Mouse (Mus musculus) gastrocnemius, adult 8-10 months (tissue): ENCODE measurements around the gene Vti1a. TPM values are rescaled to one million over a fixed set of nuclear protein-coding genes. Genes with fewer than 3 reads are reported as not detected.
A peak's percentile ranks its signal among the peaks of the same experiment; 100 is the strongest.

Experiments
- DNase-seq, 2 experiments: peaks; one replicate each; pipeline ENCODE4 v3.0.0; 2022; ENCODE audit warnings: low spot score in 2 of 2
- total RNA-seq, 4 experiments: library from RNA; stranded (reverse); gene quantifications; 2 replicates each; pipeline ENCODE4 v1.2.4; 2022

The Vti1a gene
- total RNA-seq, result 10 to 100 TPM; 17.6 to 21.8 (median 20.6) TPM

DNA sequence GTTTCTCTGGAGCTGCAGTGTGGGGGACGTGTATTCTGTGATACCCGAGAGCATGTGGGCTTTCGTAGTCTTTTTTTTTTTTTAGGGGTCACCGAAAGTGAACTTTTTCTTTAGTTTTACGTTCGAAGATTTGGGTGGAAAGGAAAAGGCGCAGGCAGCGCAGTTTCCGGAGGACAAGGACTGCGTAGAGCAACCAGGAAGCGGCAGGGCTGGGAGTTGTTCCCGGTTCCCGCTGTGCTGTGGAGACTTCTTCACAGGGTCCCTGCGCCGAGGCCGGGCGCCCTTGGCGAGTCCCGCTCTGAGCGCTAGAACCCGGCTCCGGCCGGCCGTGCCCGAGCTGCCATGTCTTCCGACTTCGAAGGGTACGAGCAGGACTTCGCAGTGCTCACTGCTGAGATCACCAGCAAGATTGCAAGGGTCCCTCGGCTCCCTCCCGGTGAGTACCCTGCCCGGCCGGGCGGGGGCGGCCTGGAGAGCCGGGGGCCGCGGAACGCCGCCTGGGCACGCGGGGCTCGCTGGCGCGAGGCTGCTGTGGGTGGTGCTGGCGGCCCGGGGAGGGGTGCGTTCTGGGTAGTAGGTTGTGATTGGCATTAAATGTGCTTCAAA lies at the start of gene Vti1a:
Gene Vti1a, plus strand, starts transcription at position 187 of the 606 bp plus-strand sequence.
- peak; percentile 62 to 74 for DNase-seq

DNA sequence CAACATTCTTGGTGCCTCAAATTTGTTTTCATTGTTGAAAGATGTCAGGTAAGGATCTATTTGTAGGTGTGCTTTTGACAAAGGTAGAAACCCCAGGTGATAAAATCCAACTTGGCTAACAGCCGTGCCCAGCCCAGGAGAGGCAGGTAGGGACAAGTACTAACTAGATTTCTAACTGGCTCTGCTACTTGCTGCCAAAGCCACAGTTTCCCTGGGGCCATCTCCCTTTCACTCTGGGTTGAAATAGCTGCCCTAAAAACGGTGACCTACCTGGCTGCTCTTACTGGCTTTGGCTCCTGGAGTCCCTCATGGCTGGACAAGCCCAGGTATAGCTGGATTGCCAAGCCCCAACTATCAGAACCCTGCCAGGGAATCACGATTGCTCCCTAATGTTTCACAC lies 49.3 kb upstream of the Vti1a start:
- DNase-seq, result no peak

GRCm38 (mm10) chr19:55268150-55268549 lies 47.9 kb upstream of the Vti1a start:
- DNase-seq, result no peak

DNA sequence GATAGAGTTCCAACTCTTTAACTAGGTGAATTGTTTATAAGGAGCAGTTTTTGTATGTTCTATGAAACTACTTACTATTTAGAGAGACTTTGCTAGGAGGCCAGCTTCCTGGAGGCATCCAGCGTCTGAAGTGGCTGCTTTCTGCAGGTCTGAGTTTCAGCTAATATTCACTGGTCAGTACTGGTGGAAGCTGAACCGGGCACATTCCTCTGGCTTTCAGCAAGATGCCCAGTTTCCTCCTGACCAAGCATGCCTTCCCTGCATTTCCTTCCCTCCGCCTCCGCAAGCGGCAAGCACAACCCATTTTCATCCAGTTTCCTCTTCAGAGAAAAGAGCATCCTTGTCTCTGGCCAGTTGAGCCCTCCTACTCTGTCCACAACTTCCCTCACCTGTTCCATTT lies 47.0 kb upstream of the Vti1a start:
- no peak for DNase-seq

GRCm38 (mm10) chr19:55271448-55271847 lies 44.6 kb upstream of the Vti1a start:
- DNase-seq, result no peak

GRCm38 (mm10) chr19:55273340-55273739 lies 42.8 kb upstream of the Vti1a start:
- no peak for DNase-seq

GRCm38 (mm10) chr19:55276100-55276499 lies 40.0 kb upstream of the Vti1a start:
- DNase-seq, result no peak

GRCm38 (mm10) chr19:55276770-55277169 lies 39.3 kb upstream of the Vti1a start:
- no peak for DNase-seq

DNA sequence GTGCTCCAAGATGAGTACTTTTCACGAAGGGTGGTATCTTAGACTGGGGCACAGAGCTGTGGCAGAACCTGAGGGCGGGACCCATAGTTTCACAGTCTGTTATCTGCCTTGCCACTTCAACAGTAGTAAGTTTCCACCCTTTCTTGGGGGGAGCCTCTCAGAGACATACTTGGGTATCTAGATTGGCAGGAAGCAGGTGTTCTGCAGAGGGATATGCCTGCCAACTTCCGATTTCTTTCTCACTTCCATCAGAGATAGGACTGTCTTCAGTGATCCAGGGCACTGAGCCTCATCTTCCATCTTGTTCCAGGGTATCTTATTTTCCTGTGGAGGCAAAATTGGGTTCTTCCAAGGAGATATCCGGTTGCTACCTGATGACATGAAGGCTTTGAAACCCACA lies 32.0 kb upstream of the Vti1a start:
- DNase-seq, result no peak

DNA sequence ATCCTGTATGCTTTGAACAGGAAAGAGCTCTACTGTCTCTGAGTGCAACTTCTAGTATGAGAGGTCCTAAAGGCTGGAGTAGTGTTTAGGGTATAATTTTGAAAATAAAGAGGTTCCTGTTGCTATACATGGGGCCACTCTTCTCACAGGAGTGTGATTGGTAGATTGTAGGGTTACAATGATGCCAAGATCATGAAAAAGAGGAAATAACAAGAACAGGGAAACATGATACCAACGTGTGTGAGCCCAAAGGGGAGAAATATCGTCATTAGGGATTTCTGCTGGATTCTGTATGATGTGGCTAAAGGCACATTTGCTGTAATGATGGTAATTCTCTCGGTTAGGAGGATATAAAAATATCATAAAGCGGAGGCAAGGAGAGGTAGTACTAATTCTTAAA lies 30.1 kb upstream of the Vti1a start:
- no peak for DNase-seq

GRCm38 (mm10) chr19:55288974-55289373 lies 27.1 kb upstream of the Vti1a start:
- DNase-seq, result no peak

GRCm38 (mm10) chr19:55290621-55291270 lies 25.3 kb upstream of the Vti1a start:
- DNase-seq, result no peak

- no peak for DNase-seq
Measured at GRCm38 (mm10) chr19:55292210-55292850, 23.8 kb upstream of the Vti1a start.

DNA sequence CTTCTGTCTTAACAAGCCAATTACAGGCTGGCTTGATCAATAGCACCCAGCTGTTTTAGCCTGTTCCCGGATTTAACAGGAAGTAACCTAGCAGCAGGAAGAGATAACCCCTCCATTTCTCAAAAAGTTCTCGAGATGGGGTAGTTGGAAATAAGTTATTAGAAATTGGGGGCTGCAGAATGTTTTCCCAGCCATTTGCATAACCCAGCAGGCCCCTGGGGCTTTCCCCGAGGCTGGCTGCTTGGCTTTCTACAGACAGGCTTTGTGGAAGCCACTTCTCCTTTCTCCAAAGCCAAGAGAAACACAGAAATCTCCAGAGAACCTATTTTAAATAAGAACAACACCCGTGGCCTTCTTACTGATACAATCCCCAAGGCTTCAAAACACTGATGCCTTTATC lies 22.9 kb upstream of the Vti1a start:
- no peak for DNase-seq

GRCm38 (mm10) chr19:55295075-55295474 lies 21.0 kb upstream of the Vti1a start:
- no peak for DNase-seq

DNA sequence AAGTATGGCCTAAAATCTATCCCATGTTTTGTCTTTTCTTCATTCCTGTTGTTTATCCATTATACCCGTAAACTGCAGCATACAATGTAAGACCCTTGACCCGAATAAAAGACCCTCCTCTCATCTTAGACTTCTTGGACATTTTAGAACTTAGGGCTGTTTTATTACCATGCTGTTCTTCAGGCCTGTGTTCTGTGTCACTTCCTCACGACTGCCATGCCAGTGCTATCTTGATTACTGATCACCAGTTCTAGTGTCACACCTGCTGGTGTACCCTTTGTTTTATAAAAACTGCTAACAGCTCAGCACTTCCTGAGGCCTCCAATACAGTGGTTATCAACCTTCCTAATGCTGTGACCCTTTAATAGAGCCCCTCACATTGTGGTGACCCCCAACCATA lies 20.5 kb upstream of the Vti1a start:
- DNase-seq, result no peak

DNA sequence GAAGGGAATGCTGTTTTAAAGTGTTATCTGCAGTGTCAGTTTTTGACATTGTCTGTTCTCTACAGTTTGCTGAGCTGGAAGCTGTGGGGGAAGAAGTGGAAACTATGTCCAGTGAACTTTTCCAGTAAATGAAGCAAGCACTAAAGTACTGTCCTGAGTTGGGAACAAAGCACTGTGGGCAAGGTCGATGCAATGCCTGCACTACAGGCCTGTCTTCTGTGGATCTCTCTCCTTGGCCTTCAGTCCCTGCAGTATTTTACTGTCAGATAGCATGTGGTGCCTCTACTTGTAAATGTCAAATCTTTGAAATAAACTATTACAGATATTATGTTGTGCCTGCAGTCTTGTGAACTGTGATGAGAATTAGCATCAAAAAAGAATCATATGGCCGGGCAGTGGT lies 19.8 kb upstream of the Vti1a start:
- DNase-seq, result no peak

GRCm38 (mm10) chr19:55297489-55297888 lies 18.6 kb upstream of the Vti1a start:
- DNase-seq, result no peak

- DNase-seq, result no peak
Measured at GRCm38 (mm10) chr19:55297961-55298360, 18.1 kb upstream of the Vti1a start.

DNA sequence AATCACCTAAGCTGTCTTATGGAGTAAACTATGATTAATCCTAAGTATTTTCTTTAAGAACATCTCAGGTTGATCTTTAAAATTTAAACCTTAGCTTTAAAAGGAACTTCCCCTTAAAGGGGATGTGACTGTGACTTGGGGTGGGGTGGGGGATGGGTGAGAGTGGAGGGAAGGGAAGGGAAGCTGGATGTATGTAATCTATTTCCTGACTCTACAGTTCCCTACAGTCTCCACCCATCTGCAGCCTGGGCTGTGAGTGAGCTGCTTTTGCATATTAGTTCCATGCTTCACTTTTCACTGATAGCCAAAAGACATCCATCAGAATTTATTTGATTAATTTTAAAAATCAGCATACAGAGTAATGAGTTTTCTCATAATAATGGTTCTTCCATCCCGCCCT lies 16.7 kb upstream of the Vti1a start:
- no peak for DNase-seq

DNA sequence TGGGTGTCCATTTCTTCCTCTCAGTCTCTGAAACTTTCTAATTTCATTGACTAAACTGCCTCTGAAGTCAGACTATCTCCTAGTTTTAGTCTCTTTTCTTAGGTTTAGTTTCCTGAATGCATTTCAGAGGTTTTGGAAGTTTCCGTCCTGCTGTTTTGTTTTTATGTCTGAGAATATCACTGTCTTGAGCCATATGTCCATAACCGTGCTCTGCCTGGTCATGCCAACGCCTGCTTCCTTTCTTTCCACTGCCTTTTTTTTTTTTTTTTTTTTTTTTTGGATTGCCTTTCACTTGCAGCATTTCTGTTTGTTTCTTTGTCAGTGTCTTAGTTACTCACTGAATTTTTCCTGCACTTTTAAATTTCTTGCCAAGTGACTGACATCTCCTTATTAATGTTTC lies 15.6 kb upstream of the Vti1a start:
- no peak for DNase-seq

- DNase-seq, result no peak
Measured at GRCm38 (mm10) chr19:55305024-55305423, 11.1 kb upstream of the Vti1a start.

DNA sequence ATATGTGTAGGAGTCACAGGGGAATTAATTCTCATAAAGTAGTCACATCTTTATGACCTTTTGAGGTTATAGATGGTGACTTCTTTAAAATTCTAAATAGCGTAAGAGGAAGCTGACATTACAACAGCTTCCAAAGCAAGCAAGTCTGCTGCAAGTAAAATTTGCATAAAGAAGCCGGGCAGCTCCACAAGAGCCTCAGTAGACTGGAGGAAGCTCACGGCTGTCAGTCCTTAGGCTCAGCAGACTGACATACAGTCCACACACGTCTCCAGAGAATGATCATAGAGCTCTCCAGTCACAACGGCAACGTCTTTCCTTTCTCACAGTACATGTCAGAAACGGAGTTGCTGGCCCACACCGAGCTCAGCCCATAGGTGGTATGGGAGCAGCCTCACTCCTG lies 4.2 kb upstream of the Vti1a start:
- DNase-seq, result no peak
